Mouse (Mus musculus): Measurements from ENCODE around the gene Sgsm1.
A peak's percentile ranks its signal among the peaks of the same experiment; 100 is the strongest.

Sgsm1 gene

DNA sequence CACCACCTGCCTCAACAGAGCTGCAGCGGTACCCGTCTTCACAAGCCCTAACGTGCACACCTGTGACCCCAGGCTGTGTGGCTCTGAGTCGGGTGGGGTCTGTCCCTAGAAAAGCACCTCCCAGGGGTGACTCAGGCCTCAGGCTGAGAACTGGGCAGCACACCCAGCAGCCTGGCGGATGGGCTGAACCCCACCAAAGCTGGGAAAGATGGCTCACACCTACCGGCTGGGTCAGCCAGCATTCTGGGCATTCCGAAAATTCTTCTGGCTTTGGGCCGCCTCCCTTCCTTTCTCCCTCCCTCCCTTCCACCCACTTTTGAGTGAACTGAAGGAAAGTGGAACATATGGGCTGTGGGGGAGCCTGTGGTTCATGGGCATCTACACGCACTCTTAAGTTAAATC lies 95.0 kb downstream of the Sgsm1 start:
- peak in 1 of 2 experiments; percentile 48 for DNase-seq

DNA sequence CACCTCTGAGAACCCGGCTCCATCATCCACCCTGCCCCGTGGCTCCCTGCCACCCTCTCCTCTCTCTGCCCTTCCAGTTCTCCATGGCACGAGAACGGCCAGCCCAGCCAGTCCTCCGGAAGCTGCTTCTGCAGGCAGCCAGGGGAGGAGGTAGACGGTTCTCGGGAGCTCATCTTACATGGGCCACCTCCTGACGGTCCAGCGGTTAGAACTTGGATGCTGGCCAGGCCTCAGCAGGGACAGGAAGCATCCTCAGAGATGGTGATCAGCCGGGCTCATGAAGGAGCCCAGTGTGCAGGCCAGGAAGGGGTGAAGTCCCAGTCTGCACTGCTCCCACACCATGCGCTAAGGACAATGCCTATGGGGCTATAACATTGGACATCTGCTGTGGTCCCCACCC lies 96.1 kb downstream of the Sgsm1 start:
- peak; percentile 48 to 64 for DNase-seq

DNA sequence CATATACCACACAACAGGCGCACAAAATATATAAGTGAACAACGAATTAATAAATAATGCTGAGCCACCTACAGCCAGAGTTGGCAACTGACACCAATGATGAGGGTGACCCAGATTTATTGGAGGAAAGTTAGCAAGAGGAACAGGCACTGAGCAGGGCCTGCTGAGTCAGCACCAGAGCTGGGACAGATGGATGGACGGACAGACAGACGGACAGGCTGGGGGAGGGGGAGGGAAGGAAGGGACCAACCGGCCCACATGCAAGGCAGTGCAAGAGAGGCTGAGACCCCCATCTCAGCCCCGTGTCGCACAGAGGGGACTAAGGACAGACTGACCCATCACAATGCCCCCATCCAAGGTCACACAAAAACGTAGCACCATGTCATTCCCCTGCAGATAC lies 96.5 kb downstream of the Sgsm1 start:
- DNase-seq, result no peak

DNA sequence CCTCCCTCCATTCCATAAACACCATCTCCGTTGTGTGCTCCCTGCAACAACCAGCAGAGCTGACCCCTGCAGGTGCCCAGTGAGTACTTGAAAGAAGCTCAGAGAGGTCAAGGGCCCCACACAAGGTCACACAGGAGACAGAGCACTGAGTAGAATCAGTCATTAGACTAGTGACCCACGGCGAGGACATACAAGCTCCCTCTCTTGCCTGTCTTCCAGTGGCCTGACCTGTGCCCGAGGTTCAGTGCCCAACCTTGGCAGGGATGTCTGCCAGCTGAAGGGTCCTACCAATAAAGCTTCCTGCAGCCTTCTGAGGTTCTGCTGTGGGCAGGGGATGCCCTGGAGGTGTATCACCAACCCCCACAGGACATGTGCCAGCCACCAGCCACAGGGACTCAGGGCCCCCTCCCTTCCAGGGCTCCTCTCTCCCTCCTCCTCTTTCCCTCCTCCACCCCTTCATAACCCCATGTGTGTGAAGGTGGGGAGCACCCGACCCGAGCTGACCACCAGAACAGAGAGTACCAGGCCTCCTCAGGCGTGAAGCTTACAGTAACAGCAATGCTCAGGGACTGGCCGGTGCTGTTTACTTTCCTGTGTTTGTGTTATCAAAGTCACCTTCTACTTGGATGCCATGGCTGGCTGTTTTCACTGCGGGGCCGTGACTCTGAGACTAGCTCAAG lies 98.3 kb downstream of the Sgsm1 start:
- DNase-seq, result no peak

DNA sequence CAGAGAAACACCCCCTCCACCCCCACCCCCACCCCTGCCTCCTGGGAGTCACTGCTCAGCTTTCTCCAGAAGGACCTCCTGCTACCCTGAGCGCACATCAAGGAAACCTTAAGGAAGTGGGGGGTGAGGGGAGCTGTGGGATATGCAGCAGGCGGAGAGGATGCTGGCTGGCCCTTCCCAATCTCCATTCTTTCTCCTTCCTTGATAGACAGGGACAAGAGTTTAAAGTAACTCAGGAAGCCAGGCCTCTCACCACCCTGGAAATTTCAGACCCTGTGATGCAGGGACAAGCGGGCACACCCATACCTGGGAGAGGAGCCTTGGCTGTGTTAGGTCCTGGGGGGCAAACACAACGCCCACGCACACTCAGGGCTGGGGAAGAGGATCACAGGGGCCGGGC lies 100.3 kb downstream of the Sgsm1 start:
- no peak for DNase-seq

DNA sequence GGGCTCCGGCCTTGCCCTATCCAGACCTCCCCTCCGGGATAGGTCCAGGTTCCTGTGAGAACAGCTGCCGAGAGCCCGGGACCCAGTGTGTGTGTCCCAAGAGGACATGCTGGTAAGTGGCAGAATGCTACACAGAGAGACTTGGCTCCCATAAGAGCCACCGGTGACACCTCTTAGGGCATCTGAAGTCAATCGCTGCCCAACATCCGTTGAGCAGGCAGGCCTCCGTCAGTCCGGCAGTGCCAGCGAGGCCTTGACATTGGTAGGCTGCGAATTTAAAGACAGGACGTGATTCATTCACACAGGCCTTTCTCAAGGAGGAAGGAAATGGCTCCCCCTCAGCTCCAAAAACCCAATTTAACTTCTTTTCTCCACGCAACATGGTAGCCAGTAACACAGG lies 100.7 kb downstream of the Sgsm1 start:
- no peak for DNase-seq

DNA sequence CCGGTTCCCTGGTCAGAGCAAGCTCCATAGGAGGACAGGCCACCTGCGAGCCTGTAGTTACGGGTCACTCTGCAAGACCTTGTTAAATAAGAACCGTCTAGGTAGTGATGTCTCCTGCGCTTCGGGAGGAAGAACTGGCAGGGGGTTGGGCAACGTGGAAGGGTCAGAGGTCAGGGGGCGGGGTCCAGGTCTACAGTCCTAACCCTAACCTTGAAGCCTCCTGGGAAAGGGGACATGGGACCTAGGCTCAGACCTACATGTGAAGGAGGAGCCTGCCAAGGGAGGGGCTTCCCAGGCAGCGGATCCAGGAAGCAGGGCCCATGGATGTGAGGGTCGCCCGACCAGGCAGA lies 101.2 kb downstream of the Sgsm1 start:
- no peak for DNase-seq

DNA sequence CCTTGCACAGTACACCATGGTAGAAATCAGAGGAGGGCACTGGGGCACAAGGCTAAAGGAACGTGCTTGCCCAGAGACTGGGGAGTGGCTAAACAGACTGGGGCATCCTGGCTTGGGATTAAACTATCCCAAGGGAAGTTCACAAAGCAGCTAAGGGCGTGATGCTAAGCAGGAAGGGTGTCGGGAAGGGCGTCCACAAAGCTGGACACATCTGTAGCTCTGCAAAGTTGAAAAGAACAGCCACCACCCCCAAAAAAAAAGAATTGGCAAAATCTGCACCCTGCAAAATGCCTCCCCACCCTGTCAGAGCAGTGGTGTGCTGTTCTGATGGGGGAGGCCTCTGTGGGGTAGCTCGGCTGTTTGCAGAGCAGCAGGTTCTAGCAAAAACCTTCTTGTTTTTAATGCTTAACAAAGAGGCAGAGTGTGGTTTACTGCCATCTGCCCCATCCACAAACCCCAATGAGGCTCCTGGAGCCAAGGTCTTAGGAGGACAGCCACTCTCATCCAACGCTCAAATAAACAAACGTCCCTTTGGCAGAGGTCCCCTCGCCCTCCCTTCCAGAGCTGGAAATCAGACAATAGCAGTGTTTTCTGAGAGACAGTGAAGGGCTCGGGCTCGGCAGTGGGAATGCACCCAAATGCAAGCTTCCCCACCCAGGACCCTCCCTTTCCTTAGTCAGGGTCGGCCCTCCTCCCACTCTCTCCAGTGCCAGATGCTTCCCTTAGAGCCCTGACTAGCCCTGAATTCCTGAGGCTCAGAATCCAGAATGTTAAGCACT lies 101.8 kb downstream of the Sgsm1 start:
- peak; percentile 82 to 85 for DNase-seq

DNA sequence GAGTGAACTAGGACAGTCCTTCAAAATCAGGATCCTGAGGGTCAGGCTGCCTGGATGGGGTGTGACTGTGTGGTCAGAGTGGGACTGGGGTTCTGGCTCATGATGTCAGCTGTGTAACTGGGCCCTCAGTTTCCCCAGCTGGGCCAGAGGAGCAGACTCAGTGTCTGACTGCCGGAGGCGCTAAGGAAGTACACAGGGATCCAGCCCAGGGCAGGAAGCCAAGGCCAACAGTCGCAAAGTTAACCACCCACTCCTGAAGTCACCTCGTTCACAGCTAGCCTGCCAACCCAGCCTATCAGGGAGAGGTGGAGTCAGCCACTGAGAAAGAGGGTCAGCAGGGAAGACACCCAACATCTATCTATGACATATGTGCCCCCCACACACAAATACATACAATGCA lies 102.5 kb downstream of the Sgsm1 start:
- peak; percentile 61 to 72 for DNase-seq

DNA sequence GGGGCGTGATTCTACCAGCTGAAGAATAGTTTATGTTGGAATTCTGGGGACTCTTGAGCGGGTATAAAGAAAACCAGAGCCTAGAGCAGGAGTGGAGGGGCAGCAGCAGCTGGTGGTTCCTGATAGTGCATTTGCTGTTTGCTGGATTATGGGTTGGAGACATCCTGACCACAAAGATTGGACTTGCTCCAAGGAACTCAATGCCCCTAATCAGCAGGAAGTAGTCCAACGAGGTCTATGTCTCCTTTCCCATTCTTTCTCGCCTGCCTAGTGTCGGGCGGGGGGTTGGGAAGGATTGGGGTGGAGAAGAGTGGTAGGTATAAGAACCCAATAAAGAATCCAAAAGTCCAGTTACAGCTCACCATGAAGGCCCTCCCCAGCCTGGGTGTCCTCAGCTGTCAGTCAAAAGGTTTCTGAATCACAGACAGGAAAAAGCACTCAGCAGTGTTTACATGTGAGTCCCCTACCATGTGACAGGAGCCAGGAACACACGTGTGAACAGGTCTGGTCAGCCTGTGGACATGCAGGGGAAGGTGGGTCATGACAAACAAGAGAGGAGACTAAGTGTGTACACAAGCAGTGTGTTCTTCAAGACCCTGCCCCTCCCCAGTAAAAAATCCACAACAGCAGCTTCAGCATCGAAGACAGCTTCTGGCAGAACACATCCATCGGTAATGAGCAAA lies 103.8 kb downstream of the Sgsm1 start:
- peak in 1 of 2 experiments; percentile 46 for DNase-seq

DNA sequence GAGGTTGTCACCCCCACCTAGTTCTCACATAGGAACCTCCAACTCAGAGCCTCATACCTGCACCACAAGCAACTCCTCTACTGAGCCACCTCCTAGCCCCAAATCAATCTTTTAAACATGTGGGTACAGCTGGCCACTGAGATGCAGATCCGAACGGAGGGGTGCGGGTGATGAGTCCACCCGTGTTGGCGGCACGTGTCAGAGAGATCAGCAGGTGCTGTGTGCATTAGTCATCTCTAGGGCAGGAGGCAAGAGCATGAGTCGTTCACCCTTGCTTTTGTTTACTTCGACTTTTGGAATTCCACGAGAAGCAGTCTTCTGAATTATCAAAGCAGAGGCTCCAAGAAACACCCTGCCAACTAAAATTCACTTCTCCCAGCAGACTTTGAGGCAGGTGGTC lies 106.4 kb downstream of the Sgsm1 start:
- no peak for DNase-seq

DNA sequence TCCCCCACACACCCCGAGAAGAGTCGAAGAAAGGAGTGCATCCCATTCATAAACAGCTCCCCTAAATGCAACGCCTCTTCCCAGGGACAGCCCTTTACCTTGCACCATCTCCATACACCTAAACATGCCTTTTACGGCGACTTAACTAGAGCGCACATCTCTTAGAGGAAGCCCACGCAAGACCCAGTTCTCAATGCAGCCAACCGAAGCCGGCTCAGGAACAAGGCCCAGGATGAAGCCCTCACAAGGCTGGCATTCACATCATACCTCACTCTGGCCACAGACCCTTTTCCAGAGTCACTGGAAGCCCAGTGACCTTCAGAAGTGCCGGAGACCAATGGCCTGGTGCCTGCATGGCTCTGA lies 110.8 kb downstream of the Sgsm1 start:
- DNase-seq, result no peak

DNA sequence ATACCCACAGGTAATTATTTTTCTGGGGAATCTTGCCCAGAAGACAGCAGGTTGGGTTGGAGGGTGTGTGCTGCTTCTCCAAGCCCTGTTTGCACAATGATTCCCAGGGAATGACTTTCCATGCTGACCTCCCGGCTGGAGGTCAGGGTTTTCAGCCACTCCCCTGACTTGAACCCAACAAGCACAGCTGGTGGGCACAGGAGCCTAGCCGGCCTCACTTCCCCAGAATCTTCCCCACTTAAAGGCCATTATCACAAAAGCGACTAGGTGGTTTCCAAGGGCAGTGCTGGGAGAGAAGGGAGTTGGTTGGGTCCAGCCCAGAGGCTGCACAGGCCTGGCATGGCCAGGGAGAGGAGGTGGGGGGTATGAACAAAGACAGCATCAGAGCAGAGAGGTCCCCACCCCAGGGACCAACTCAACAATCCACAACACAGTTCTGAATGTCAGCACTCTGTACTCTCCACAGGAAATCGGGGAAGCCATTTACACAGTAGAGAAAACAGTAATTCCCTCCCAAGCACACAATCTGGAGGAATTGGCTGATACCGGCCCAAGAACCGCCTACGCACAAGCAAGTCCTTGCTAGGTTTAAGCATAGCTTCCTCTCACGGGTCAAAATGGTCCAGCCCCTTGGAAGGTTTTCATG lies 111.3 kb downstream of the Sgsm1 start:
- no peak for DNase-seq

DNA sequence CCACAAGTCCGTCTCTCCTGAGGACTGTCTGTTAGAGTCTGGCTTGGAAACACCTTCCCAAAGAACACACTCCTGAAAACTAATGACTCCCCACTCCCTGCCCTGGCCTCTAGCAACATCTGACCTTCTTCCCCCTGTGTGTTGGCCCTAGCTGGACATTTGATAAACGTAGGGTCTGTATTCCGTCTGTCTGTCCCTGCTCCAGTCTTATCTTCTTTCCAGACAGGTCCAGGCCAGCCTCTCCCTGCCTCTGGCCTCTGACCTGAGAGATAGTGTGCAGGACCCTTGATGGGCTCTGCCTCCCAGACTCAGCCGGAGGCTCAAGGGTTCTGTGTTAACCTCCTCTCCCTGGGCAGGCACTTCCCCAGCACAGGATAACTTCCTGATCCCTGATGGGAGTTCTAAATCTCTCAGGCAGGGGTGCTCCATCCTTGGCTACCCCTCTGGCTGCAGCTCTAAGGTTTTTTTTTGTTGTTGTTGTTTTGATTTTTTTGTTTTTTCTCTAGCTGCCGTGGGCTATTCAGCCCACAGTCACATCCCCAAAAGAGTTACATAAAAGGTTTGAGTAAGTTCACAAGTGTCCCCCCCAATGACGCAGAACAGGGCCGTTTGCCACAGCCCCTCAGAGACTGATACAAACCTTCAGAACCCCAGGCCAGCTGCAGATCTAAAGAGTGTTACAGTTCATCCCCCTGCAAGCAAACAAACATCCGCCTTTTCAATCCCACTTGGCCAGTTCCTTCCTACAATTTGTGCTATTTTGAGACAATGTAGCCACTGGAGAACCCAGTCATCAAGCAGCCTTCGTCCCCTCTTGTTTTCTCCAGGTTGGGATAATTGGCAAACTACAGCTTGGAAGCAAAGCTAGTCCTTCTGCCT lies 113.4 kb downstream of the Sgsm1 start:
- DNase-seq, result no peak

DNA sequence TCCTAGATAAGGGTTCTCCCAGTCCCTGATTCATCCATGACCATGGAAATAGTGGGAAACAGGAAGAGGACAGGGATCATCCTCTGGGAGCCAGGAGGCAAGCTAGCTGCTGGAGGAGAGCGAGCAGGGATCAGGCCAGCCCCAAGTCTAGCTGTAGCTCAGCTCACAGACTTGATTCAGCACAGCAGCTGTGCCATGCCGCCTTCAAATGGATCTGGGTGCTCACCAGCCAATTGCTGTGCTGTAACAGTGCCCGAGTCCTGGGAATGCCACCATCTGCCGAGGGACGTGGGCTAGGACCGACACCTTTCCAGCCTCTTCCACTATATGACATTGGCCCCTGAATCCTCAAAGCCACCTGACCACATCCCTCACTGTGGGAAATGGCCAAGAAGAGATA lies 114.7 kb downstream of the Sgsm1 start:
- no peak for DNase-seq

DNA sequence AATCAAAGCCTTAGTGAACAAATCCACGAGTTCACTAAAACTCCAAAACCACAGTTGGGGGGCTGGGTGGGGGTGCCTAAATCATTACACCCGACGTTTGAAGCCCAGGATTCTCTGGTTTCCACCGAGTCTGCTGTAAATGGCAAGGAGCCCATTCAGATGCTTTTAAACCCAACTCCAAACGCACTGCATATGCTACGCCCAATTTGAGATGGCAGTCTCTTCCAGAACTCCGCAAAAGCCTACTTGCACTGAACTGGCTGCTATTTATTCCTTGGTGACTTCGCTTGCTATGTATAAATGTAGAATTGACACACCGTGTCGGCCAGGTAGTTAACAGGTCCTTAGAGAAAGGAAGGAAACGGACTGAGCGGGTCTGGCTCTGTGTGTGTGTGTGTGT lies 115.1 kb downstream of the Sgsm1 start:
- DNase-seq, result no peak

DNA sequence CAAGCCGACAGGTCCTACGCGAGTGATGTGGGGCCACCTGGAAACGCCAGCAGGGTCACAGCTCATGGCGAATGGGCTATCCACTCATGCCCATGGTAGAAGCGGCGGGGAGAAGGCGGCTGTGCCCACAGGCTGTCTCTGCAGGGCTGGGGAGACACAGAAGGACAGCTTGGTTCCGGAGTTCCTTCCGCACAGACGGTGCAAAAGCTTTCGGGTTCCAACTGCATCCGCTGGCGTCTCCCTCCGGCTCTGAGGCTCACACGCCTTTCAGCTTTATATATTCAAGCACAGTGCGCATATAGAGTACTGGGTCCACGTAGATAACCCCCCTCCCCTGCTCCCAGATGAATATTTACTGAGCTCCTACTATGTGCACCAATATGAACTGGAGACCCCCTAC lies 116.8 kb downstream of the Sgsm1 start:
- no peak for DNase-seq
